In genomic region chr16:70028649-70029048, GRCm38 (mm10) we compare ENCODE assay signal across 11 mouse cellular contexts.
DNase-seq lines count a peak whose midpoint lies in the region; ATAC-seq lines count a peak whose summit lies in the region.
"Had no signal": no experiment of that assay in that cellular context is flagged by ENCODE, and none has a peak within 500 bp of the region (broad histone marks: within the 10 kb centered on the region; RNA-seq: fewer than 3 reads in every experiment).

No protein-coding gene starts in this region.

- no peaks in the 10 kb centered on the region for H3K4me1 ChIP-seq in kidney, embryonic 16.5 days (ENCODE audit: insufficient read depth, low read length)
- H3K4me1 ChIP-seq in neural tube, embryonic 15.5 days = no peaks in the 10 kb centered on the region
- H3K4me1 ChIP-seq: heart, embryonic 15.5 days had no signal

- no peak overlapping the region for H3K4me3 ChIP-seq in kidney, embryonic 16.5 days (ENCODE audit: low read length)
- no peak overlapping the region for H3K4me3 ChIP-seq in neural tube, embryonic 15.5 days (replicated peaks)
- H3K4me3 ChIP-seq: heart, embryonic 15.5 days had no signal

- H3K27me3 ChIP-seq in kidney, embryonic 16.5 days (ENCODE audit: insufficient read depth, low read length) = no peaks in the 10 kb centered on the region
- H3K27me3 ChIP-seq in neural tube, embryonic 15.5 days (replicated peaks) = no peaks in the 10 kb centered on the region
- H3K27me3 ChIP-seq: heart, embryonic 15.5 days had no signal

- no peak for ATAC-seq in kidney, embryonic 16.5 days (ENCODE audit: low FRiP score, low TSS enrichment)
- ATAC-seq in neural tube, embryonic 15.5 days (ENCODE audit: low FRiP score) = no peak

- no peaks in the 10 kb centered on the region for H3K36me3 ChIP-seq in kidney, embryonic 16.5 days (ENCODE audit: insufficient read depth, low read length)
- no peaks in the 10 kb centered on the region for H3K36me3 ChIP-seq in neural tube, embryonic 15.5 days
- H3K36me3 ChIP-seq: heart, embryonic 15.5 days had no signal

- no peak overlapping the region for H3K27ac ChIP-seq in kidney, embryonic 16.5 days (ENCODE audit: low read length)
- no peak overlapping the region for H3K27ac ChIP-seq in neural tube, embryonic 15.5 days (replicated peaks)
- H3K27ac ChIP-seq: heart, embryonic 15.5 days had no signal

- H3K9me3 ChIP-seq in kidney, embryonic 16.5 days (ENCODE audit: low read length) = no peaks in the 10 kb centered on the region
- H3K9me3 ChIP-seq in neural tube, embryonic 15.5 days (replicated peaks) = no peaks in the 10 kb centered on the region
- H3K9me3 ChIP-seq: heart, embryonic 15.5 days had no signal

- 79% methylated on average over 13 of the region's 13 CpGs for WGBS in kidney, embryonic 16.5 days
- WGBS in neural tube, embryonic 15.5 days = 82% methylated on average over 13 of the region's 13 CpGs

- no peak overlapping the region for H3K9ac ChIP-seq in kidney, embryonic 16.5 days (replicated peaks; ENCODE audit: low read length)
- no peak overlapping the region for H3K9ac ChIP-seq in neural tube, embryonic 15.5 days (replicated peaks)
- H3K9ac ChIP-seq: heart, embryonic 15.5 days had no signal

- peak; percentile 18 for DNase-seq in adrenal gland, postnatal 14 days
- no peak for DNase-seq in adrenal gland, adult 8-10 months
- DNase-seq in kidney, postnatal 10 days = peak; percentile 9
- DNase-seq in thymus, postnatal 14 days = peak; percentile 3
- no peak for DNase-seq in thymus, adult 18-20 months
- DNase-seq in thymus, postnatal 10 days (ENCODE audit: low spot score in 2 of 2) = no peak
- DNase-seq: right cerebral cortex, postnatal 25 days had no signal

- no peak overlapping the region for H3K4me2 ChIP-seq in kidney, embryonic 16.5 days (replicated peaks; ENCODE audit: low read depth, low read length)
- H3K4me2 ChIP-seq in neural tube, embryonic 15.5 days = no peak overlapping the region
- H3K4me2 ChIP-seq: heart, embryonic 15.5 days; midbrain, embryonic 11.5 days had no signal

Comparison
In these comparisons a context has a peak if more than half of its experiments do, and no peak if none do; other contexts are left out.
1. DNase-seq: peak in adrenal gland, postnatal 14 days (single experiment), kidney, postnatal 10 days (single experiment) and thymus, postnatal 14 days (single experiment); none in adrenal gland, adult 8-10 months (single experiment), thymus, adult 18-20 months (0 of 2) and thymus, postnatal 10 days (0 of 2).